Mouse (Mus musculus): ENCODE measurements around the gene Olfr76.

- TF ChIP-seq CTCF (IDR thresholded peaks at IDR 0.05; ENCODE audit: low read depth, low read length) = no peak
- TF ChIP-seq POLR2A (IDR thresholded peaks at IDR 0.05; ENCODE audit: extremely low read depth, insufficient read depth, low read length) = no peak
Measured at GRCm38 (mm10) chr19:12134289-12134688, 11.3 kb upstream of the Olfr76 start.
